Mouse (Mus musculus) left cerebral cortex, postnatal 10 days (tissue): ENCODE results near the gene Senp6. TPM values are rescaled to one million over a fixed set of nuclear protein-coding genes. Genes with fewer than 3 reads are reported as not detected.
"Not testable (repeated sequence)": the region's sequence is repeated elsewhere in the genome, so short reads cannot be mapped to it uniquely, and the experiment has no call there.

Experiments
- DNase-seq, 2 experiments: peaks; one replicate each; pipeline ENCODE4 v3.0.0; 2021 to 2022; ENCODE audit warnings: low spot score in 2 of 2, mixed read lengths in 1 of 2; ENCODE audit errors: extremely low spot score in 1 of 2
- intact Hi-C: fragments of 180-260 bp; cut with DNase I; formaldehyde crosslinking; loops from one replicate; pipeline ENCODE4 v1.15.1; 2025
- total RNA-seq, 2 experiments: library from RNA; stranded (reverse); gene quantifications; 2 replicates each; pipeline ENCODE4 v1.2.3; 2021

The Senp6 gene
- total RNA-seq, 2 experiments from 2014 or later: 93.0 to 100 TPM

DNA sequence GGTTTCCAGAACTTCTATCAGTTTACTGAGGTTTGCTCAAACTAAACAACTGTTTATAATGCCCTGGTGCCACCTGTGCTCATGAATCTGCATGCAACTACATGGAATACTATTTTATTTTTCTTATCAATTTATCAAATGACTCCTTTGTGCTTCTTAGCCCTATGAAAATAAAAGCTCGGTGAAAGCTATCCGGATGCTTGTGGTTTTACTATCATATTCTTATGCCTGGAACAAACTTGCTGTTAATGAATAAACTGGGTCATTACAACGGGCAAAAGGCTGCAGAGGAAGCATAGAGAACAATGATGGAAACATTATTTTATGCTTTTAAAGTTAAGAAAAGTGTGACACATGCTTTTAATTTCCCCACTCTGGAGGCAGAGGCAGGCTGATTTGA is 3.3 kb downstream of the Senp6 start:
- no peak for DNase-seq
- intact Hi-C loops: no loop called here

DNA sequence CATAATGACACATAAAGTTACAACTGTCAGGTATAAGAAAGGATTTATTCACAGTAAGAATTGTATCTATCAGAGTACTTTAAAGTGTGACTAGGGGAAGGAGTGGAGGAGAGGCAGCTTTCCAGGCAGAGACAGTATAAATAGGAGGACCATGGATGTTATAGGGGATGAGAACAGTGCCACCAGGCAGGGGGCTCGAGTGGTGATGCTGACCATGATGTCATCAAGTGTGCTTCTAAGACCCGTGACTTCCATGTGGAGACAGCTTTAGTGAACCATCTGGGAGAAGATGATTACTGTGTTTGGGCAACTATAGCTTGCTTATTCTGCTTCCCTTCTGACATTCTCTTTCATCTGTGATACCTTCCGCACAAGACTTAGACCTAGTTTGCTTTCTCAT is 4.9 kb downstream of the Senp6 start:
- no peak for DNase-seq
- intact Hi-C loops: no loop called here

DNA sequence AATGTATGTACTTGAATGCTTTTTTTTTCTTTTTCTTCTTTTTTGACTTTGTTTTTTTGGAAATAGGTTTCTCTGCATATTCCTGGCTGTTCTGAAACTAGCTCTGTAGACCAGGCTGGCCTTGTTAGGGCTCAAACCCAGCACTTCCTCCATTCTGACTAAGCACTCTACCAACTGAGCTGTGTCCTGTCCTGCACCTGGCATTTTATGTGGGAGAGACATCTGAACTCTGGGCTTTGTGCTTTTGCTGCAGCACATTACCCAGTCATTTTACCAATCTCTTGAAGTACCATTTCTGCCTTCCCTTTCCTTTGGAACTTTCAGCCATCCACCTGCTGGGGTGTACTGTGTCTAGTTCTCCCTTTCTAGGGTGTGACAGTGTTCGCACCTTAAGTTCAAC is 7.4 kb downstream of the Senp6 start:
- intact Hi-C loops: no loop called here

DNA sequence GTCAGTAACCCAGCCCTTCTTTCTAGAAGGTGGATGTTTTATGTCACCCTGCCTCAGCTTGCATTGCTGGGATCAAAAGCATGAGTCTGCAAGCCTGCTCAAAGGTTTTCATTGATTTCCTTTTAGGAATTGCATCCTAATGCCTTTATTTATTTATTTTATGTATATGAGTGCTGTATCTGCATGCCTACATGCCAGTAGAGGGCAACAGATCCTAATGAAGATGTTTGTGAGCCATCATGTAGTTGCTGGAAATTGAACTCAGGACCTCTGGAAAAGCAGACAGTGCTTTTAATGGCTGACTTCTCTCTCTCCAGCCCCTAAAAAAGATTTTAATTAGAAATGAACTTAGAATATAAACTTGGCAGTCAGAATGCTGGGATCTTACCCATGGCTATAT is 8.2 kb downstream of the Senp6 start:
- intact Hi-C loops: no loop called here
- no peak for DNase-seq

More for the DNA sequence above, 7.4 kb downstream of the Senp6 start:
- no peak for DNase-seq

DNA sequence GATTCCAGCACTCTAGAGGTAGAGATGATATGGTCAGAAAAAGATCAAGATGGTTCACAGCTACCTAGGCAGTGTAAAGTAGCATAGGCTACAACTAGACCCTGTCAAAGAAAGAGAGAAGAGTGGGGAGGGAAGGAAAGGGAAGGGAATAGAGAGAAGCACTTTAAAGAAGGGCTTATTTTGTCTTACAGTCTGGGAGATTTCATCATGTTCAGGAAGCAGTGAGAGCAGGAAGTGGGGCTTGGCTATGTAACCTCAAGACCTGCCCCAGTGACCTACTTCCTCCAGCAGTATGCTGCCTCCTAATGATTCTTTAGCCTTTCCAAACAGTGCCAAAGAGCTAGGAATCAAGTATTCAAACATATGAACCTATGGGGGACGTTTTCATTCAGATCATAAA is 14.2 kb downstream of the Senp6 start:
- intact Hi-C loops: no loop called here
- no peak for DNase-seq

DNA sequence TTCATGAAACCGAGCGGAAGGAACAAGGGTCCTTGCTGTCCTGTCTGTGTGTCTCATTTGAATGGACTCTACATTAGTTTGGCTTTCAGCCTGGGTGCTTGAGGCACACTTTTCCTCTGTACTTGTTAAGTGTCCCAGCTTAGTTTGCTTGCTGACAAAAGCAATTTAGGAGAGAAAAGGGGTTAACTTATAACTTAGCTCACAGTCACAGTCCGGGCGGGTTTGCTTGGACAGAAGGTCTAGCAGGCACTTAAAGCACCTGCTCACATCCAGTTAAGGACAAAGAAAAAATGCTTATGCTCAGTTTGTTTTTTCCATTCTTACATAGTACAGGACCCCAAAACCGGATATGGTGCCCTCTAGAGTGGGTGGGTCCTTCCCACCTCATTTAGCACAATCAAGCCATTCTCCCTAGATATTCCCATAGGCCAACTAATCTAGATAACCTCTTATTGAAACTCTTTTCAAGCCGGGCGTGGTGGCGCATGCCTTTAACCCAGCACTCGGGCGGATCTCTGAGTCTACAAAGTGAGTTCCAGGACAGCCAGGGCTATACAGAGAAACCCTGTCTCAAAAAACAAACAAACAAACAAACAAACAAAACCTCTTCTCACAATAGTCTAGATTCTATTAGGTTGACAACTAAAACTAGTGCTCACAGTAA is 17.9 kb downstream of the Senp6 start:
- DNase-seq: no peak
- intact Hi-C loops: no loop called here

DNA sequence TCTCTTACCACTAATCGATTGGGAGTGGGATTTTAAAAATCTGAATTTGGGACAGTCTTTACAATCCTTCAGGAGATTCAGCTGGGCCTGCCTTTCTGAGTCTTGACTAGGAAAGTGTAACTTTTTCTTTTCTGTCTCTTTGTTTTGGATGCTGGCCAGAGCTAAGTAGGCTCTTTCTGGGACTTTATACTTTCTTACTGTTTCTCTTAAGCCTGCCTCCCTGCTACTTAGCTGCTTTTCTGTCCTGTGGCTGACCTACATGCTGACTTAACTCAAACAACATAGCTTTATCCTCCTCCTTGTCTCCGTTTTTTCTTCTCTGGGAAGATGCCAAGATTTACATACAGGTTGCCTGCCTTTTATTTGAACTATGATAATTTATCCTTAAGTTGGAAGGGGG is 19.0 kb downstream of the Senp6 start:
- intact Hi-C loops: no loop called here
- DNase-seq: no peak

DNA sequence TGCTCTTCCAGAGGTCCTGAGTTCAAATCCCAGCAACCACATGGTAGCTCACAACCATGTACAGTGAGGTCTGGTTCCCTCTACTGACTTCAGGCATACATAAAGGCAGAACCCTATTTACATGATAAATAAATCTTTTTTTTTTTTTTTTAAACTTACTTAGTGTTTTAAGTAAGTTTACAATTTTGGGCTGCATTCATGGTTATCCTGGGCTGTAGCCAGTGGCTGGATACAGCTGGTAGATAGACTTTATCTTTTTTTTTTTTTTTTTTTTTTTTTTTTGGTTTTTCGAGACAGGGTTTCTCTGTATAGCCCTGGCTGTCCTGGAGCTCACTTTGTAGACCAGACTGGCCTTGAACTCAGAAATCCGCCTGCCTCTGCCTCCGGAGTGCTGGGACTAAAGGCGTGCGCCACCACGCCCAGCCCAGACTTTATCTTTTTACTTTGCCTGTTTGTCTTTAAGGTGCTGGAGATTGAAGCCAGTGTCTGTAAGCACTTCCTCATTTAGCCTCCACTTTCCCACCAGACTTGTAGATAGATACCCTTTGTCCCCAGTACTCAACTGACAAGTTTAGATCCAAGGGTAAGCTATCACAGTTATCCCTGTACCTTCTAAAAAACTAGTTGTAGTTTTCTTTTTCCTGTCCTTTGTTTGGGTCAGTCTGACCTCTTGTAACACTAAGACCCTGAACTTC is 19.7 kb downstream of the Senp6 start:
- DNase-seq, intact Hi-C loops: not testable (repeated sequence)

DNA sequence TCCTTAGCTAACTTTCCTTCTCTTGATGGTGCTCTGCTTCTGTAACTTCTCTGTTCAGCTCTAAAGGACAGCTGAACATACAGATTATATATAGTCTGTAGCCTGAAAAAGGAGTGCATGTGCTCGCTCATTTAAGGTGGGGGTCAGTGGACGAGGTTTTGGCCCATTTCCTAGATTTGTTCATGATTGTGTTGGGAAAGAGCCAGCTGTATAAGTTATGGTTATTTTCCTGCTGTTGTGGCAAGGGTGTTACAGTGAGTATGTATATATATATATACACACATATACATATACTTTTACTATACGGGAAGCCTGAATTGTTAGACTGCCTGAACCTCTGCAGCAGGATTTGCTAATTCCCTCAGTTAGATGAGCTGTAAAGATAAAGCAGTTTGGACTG is 22.7 kb downstream of the Senp6 start:
- DNase-seq: no peak
- intact Hi-C loops: no loop called here

DNA sequence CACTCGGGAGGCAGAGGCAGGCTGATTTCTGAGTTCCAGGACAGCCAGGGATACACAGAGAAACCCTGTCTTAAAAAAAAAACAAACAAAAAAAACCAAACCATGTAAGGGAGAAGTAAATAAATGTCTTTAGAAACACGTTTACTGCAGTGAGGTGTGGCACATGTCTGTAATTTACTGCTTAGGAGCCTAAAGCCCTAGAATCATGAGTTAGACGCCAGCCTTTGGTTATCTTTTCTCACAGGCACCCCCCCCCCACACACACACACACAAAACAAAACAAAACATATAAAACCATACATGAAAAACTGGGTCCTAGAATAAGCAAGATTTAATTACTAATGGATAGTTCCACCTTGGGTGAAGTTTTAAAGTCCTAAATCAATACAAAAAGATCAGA is 29.6 kb downstream of the Senp6 start:
- DNase-seq: no peak
- intact Hi-C loops: no loop called here

DNA sequence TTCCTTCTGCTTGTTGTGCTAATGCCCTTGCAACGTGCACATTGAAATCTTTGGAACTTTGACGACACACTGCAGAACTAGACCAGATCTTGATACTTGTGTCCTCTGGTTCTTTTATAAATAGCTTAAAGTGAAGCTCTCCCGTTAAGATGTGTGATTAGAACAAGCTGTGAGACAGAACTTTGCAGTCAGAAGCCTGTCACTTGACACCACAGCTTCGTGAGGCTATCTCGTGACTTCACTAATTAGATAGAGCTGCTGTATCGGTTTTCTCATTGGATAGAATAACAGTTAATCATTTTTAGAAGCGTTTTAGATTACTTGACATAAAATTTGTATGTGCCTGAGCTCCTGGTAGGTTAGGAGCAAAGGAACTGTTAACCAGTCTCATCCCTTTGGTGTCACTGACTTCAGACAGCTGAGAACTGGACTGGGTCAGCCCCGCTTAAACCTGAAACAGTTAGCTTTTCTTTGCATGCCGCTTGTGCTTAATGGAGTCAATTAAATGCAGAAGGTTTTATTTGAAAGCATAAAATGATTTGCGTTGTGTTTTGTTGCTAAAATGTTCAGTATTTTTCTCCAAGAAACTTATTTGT is 79.4 kb downstream of the Senp6 start:
- intact Hi-C loops: no loop called here
- no peak for DNase-seq

DNA sequence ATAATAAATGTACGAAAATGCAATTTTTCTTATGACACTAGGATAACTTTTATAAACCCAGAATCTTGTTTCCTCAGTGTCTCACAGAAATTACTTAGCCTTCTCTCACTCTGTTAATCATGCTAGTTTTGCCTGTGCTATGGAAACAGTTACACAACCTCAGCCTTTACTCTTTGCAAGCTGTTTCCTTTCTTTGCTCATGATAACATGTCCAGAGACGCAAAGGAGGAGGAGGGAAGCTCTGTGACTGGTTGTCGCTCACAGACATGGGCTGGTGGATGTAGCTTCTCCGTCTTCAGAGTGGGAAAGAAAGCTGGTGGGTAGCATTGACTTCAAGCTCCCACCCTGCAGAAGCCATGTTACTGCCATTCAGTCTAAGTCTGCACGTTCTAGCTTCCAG is 82.9 kb downstream of the Senp6 start:
- intact Hi-C loops: no loop called here

DNA sequence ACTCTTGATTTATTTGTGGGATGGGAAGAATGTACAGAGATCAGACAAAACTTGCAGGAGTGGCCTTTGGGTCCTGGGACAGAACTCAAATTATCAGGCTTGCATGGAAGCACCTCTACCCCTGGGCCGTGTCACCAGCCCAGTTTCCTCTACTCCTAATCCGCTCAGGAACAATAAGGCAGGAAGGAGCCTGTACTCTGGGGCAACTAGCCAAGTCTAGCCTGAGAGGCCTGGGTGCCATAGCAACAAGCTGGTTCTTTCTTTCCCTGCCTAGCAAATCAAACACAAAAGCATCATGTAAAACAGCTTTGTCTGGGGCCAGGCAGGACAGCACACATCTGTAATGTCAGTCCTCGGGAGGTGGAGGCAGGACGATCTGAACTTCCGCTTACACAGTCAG is 88.6 kb downstream of the Senp6 start:
- intact Hi-C loops: no loop called here

More for the DNA sequence above, 82.9 kb downstream of the Senp6 start:
- no peak for DNase-seq

DNA sequence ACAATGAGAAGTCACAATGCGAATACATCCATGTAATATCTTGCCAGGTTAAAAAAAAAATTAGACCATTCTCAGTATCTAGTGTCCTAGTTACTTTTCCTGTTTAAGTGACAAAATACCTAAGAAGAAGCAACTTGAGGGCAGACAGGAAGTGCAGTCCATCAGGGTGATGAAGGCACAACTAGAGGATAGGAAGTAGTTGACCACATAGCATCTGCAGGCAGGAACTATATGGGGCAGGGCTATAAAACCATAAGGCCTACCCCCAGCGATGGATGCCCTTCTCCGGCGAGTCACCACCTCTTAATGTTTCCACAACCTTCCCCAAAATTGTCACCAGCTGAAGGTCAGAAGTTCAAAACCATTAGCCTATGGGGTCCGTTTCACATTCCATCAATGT is 90.1 kb downstream of the Senp6 start:
- intact Hi-C loops: no loop called here
- DNase-seq: no peak

More for the DNA sequence above, 88.6 kb downstream of the Senp6 start:
- DNase-seq: peak; percentile 47 to 76

DNA sequence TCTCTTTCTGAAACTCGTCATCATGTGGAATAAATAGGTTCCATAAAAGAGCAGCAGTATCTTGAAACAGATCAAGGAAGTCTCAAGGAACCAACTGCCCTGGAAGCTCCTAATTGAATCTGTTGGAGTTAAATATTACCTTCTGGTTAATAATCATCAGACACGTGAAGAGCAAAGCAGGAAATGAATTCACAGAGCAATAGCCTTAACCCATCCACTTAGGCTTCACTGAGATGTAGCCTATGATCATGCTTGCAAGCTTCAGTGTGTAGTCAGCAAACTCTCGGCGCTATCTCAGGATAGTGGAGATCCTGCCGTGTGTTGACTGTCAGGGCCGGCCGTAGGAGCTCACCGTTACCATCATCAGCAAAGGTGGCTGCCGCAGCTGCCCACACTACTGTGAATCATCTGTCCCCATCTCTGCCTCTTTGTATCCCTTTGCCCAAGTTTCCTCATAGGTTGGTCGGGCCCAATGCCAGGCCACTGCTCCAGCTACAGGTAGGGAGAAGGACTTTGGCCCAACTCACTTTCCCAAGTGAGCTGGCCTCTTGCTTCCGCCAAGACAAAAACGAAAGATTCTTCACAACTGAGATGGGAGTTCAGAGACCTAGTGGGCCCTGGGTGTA is 91.2 kb downstream of the Senp6 start:
- intact Hi-C loops: no loop called here
- DNase-seq: no peak

DNA sequence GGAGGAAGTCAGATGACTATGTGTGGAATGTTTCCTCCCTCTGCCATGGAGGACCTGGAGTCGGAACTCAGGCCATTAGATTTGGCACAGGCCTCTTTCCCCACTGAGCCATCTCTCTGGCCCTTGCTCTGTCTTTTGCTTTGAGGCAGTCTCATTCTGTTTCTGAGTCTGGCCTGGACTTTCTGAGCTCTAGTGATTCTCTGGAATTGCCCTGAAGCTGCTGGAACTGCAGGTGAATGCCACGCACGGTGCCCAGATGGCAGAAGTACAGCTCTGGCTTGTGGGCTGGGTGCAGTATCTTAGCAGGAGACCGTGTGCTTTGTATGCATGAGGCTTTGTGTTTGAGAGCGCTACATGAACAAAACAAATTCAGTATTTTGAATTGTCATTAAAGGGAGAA is 92.2 kb downstream of the Senp6 start:
- no peak for DNase-seq
- intact Hi-C loops: no loop called here

DNA sequence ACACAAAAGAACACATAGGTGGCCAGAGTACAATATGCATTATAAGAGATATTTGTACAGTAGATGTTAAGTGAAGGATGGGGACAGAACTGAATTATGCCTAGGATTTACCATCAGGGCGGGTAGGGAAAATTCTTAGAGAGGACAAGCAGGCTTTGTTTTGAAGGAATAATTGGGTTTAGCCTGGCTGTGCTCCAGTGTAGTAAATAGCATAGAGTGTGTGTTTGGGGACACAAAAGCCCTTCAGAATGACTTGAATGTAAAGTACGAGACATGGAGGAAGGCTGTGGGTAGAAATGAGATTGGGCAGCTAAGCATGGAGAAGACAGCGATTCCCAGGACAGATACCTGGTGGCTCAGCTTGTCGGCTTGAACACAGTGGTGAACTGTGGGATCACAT is 94.7 kb downstream of the Senp6 start:
- no peak for DNase-seq
- intact Hi-C loops: no loop called here

DNA sequence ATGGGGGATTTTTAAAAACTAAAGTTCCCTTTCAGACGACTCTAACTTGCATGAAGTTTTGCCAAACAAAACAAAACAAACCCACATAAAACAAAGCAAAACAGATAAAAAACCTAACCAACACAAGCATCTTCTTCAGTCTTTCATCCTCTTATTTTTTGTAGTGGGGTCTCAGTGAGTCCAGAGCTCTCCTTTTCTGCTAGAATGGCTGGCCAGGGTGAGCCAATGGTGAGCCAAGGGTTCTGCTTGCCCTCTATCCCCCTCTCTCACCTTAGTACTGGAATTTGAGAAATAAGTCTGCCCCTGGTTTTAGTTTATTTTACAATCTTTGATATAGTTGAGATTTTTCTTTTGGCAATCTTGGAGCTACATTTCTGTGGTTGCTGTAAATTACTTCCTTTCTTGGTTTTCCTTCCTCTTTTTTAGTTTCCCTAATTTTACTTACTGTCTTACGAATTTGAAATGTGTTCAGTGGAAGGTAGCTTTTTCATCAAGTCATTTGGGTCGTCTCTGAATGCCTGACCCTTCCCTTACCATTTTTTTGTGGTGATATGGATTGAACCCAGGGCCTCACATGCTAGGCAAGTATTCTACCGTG is 96.5 kb downstream of the Senp6 start:
- no peak for DNase-seq
- intact Hi-C loops: no loop called here

DNA sequence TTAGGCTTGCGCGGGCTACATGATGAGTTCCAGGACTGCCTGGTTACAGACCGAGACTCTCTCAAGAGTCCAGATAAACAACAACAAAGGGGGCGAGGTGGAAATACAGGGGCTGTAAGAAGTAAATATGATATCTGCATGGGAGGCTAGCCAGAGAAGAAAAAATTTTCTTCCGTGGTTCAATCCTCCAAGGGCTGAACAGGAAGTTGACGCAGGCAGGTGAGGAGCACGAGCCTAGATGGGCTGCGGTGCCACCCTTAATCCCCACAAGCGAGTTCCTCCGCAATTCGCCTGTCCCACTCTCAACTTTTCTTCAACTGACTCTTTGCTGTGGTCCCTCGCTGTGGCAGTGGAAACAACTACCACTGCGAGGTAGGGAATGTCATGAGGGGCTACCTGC is 97.5 kb downstream of the Senp6 start:
- intact Hi-C loops: no loop called here
- DNase-seq: no peak
